Mouse (Mus musculus) inflammation-experienced regulatory T-cells, adult 6 months (primary cell): ENCODE measurements around the gene Vmn1r24. TPM values are rescaled to one million over a fixed set of nuclear protein-coding genes. Genes with fewer than 3 reads are reported as not detected.
"Not testable (repeated sequence)": the region's sequence is repeated elsewhere in the genome, so short reads cannot be mapped to it uniquely, and the experiment has no call there.

Source experiments
- ATAC-seq: one replicate; pipeline ENCODE4 v1.8.0; 2017
- polyA plus RNA-seq, 3 experiments: library from polyadenylated mRNA; unstranded; fragments of 100-300 nt; shearing (Covaris generic); gene quantifications; one replicate each; pipeline ENCODE4 v1.2.1; 2017

Vmn1r24 gene
- polyA plus RNA-seq = under 1 TPM in 1 of 3 experiments, not detected in 2; 0.39 TPM

GRCm38 (mm10) chr6:57961403-57961802 lies at the start of gene Vmn1r24:
Gene Vmn1r24 (minus strand): TSS chr6:57961503.
- ATAC-seq = not testable (repeated sequence)

GRCm38 (mm10) chr6:57980710-57981109 lies 19.4 kb upstream of the Vmn1r24 start, which contains the start of gene Vmn1r25:
Gene Vmn1r25 (minus strand): TSS chr6:57980810.
- no peak for ATAC-seq

GRCm38 (mm10) chr6:57926738-57927137 lies 34.6 kb downstream of the Vmn1r24 start, which contains the start of gene Vmn1r23:
Gene Vmn1r23 (minus strand): TSS chr6:57926838.
- ATAC-seq = no peak

- no peak for ATAC-seq
Measured at GRCm38 (mm10) chr6:57907928-57908327, 53.4 kb downstream of the Vmn1r24 start, which contains the start of gene Vmn1r22. Gene Vmn1r22 (minus strand): TSS chr6:57908028.

Other genes starting within 250 kb of the Vmn1r24 start
- 10 to 100 TPM; 11.8 to 15.9 (median 13.7) TPM for gene Vopp1, start 136.3 kb downstream of the Vmn1r24 start, polyA plus RNA-seq
- gene Vmn1r21, start 111.2 kb downstream of the Vmn1r24 start, polyA plus RNA-seq = not detected
- gene Vmn1r22, start 53.5 kb downstream of the Vmn1r24 start, polyA plus RNA-seq = not detected
- gene Vmn1r23, start 34.7 kb downstream of the Vmn1r24 start, polyA plus RNA-seq = not detected
- gene Vmn1r25, start 19.3 kb upstream of the Vmn1r24 start, polyA plus RNA-seq = not detected
- not detected for gene Vmn1r26, start 53.7 kb upstream of the Vmn1r24 start, polyA plus RNA-seq